ENCODE assay signal across 13 mouse cellular contexts in genomic region chr7:114402130-114402529, GRCm38 (mm10). TPM values are rescaled to one million over a fixed set of nuclear protein-coding genes. Genes with fewer than 3 reads are reported as not detected.
A peak's percentile ranks its signal among the peaks of the same experiment; 100 is the strongest.
DNase-seq lines count a peak whose midpoint lies in the region; ATAC-seq lines count a peak whose summit lies in the region.
"Had no signal": no experiment of that assay in that cellular context is flagged by ENCODE, and none has a peak within 500 bp of the region (broad histone marks: within the 10 kb centered on the region; RNA-seq: fewer than 3 reads in every experiment).

No protein-coding gene starts in this region.

- H3K9ac ChIP-seq in forebrain, embryonic 14.5 days (ENCODE audit: low read length), result no peak overlapping the region
- no peak overlapping the region for H3K9ac ChIP-seq in forebrain, embryonic 16.5 days (replicated peaks; ENCODE audit: low read depth, low read length)
- H3K9ac ChIP-seq in hindbrain, embryonic 16.5 days (ENCODE audit: low read depth, low read length), result no peak overlapping the region
- H3K9ac ChIP-seq: hindbrain, embryonic 14.5 days; liver, embryonic 13.5 days had no signal

- H3K27me3 ChIP-seq in forebrain, embryonic 14.5 days (replicated peaks; ENCODE audit: control insufficient read depth, insufficient read depth, low read length), result no peaks in the 10 kb centered on the region
- no peaks in the 10 kb centered on the region for H3K27me3 ChIP-seq in forebrain, embryonic 16.5 days (replicated peaks; ENCODE audit: control insufficient read depth, insufficient read depth, low read length)
- no peaks in the 10 kb centered on the region for H3K27me3 ChIP-seq in hindbrain, embryonic 16.5 days (replicated peaks; ENCODE audit: control insufficient read depth, insufficient read depth, low read length)
- H3K27me3 ChIP-seq: liver, embryonic 13.5 days had no signal

- H3K4me3 ChIP-seq in forebrain, embryonic 14.5 days (ENCODE audit: low read depth, low read length), result no peak overlapping the region
- no peak overlapping the region for H3K4me3 ChIP-seq in forebrain, embryonic 16.5 days (replicated peaks; ENCODE audit: low read length)
- no peak overlapping the region for H3K4me3 ChIP-seq in hindbrain, embryonic 16.5 days (ENCODE audit: low read length)
- H3K4me3 ChIP-seq: liver, embryonic 13.5 days had no signal

- H3K9me3 ChIP-seq in forebrain, embryonic 14.5 days (replicated peaks; ENCODE audit: control insufficient read depth, low read length), result no peaks in the 10 kb centered on the region
- no peaks in the 10 kb centered on the region for H3K9me3 ChIP-seq in forebrain, embryonic 16.5 days (ENCODE audit: control insufficient read depth, low read length)
- H3K9me3 ChIP-seq in hindbrain, embryonic 16.5 days (ENCODE audit: control insufficient read depth, low read length), result no peaks in the 10 kb centered on the region
- H3K9me3 ChIP-seq: liver, embryonic 13.5 days had no signal

- H3K36me3 ChIP-seq in forebrain, embryonic 14.5 days (ENCODE audit: control insufficient read depth, insufficient read depth, low read length), result no peaks in the 10 kb centered on the region
- H3K36me3 ChIP-seq in forebrain, embryonic 16.5 days (ENCODE audit: control insufficient read depth, insufficient read depth), result no peaks in the 10 kb centered on the region
- no peaks in the 10 kb centered on the region for H3K36me3 ChIP-seq in hindbrain, embryonic 16.5 days (ENCODE audit: control insufficient read depth, insufficient read depth, low read length)
- H3K36me3 ChIP-seq: liver, embryonic 13.5 days had no signal

- WGBS in forebrain, embryonic 14.5 days, result 86% methylated on average over 3 of the region's 3 CpGs
- 84% methylated on average over 3 of the region's 3 CpGs for WGBS in forebrain, embryonic 16.5 days
- WGBS in hindbrain, embryonic 16.5 days, result 88% methylated on average over 3 of the region's 3 CpGs

- no peak overlapping the region for H3K27ac ChIP-seq in forebrain, embryonic 14.5 days (ENCODE audit: low read depth, low read length)
- no peak overlapping the region for H3K27ac ChIP-seq in forebrain, embryonic 16.5 days (ENCODE audit: low read length)
- H3K27ac ChIP-seq in hindbrain, embryonic 16.5 days (ENCODE audit: low read depth, low read length), result no peak overlapping the region
- H3K27ac ChIP-seq: hindbrain, embryonic 14.5 days; liver, embryonic 13.5 days had no signal

- no peaks in the 10 kb centered on the region for H3K4me1 ChIP-seq in forebrain, embryonic 14.5 days (ENCODE audit: control insufficient read depth, insufficient read depth, low read length)
- H3K4me1 ChIP-seq in forebrain, embryonic 16.5 days (replicated peaks; ENCODE audit: control insufficient read depth, insufficient read depth, low read length), result no peaks in the 10 kb centered on the region
- no peaks in the 10 kb centered on the region for H3K4me1 ChIP-seq in hindbrain, embryonic 16.5 days (ENCODE audit: control insufficient read depth, insufficient read depth, low read depth, low read length)
- H3K4me1 ChIP-seq: liver, embryonic 13.5 days had no signal

- ATAC-seq in forebrain, embryonic 14.5 days, result no peak
- ATAC-seq in forebrain, embryonic 16.5 days, result no peak
- no peak for ATAC-seq in hindbrain, embryonic 16.5 days
- ATAC-seq: CD4-positive, CD25-positive, alpha-beta regulatory T cell, adult 4 months; midbrain, embryonic 16.5 days had no signal

- no peak overlapping the region for H3K4me2 ChIP-seq in forebrain, embryonic 14.5 days (ENCODE audit: low read length)
- no peak overlapping the region for H3K4me2 ChIP-seq in forebrain, embryonic 16.5 days (ENCODE audit: low read length)
- H3K4me2 ChIP-seq in hindbrain, embryonic 16.5 days (ENCODE audit: low read length), result no peak overlapping the region
- H3K4me2 ChIP-seq: hindbrain, embryonic 14.5 days; liver, embryonic 13.5 days had no signal

- DNase-seq in forebrain, embryonic 14.5 days (ENCODE audit: low spot score), result peak; percentile 13
- DNase-seq in 3T3-L1 (ENCODE audit: low read depth, low spot score) (peak; percentile 51), MN1 (ENCODE audit: low spot score) (no peak)
- peak; percentile 38 to 46 for DNase-seq in adrenal gland, postnatal 36 days
- peak; percentile 71 to 72 for DNase-seq in cerebellum, postnatal 36 days
- DNase-seq in thymus, postnatal 36 days, result no peak
- DNase-seq: liver, embryonic 13.5 days; thymus, adult 18-20 months had no signal

RNA-seq across cellular contexts. Expression of gene Pde3b, which starts 13.0 kb away (rescaled TPM):
- 4.9 and 5.7 TPM in 2 replicates for polyA plus RNA-seq in forebrain, embryonic 14.5 days (2014; fragmentation: Nextera tagmentation; extraction: Ambion mirVana)
- 3.9 and 4.5 TPM in 2 replicates for polyA plus RNA-seq in forebrain, embryonic 16.5 days (2015; fragmentation: Nextera tagmentation; extraction: Ambion mirVana)
- 10 to 100 TPM; 40.6 to 45.9 TPM for total RNA-seq in adrenal gland, postnatal 36 days (2021)
- polyA plus RNA-seq in hindbrain, embryonic 16.5 days (2015; fragmentation: Nextera tagmentation; extraction: Ambion mirVana), result 3.2 and 3.4 TPM in 2 replicates

Comparison
In these comparisons a context has a peak if more than half of its experiments do, and no peak if none do; other contexts are left out.
1. DNase-seq: peak in forebrain, embryonic 14.5 days (single experiment), 3T3-L1 (single experiment), adrenal gland, postnatal 36 days (2 of 2) and cerebellum, postnatal 36 days (2 of 2); none in thymus, postnatal 36 days (0 of 2) and MN1 (single experiment).